Mouse (Mus musculus) lung, postnatal 0 days (tissue): ENCODE results near the gene Supt5.

Experiments
- CTCF ChIP-seq: IDR thresholded peaks from 2 replicates; pipeline ENCODE4 v1.5.1; 2016; ENCODE audit warnings: antibody characterized with exemption, mild to moderate bottlenecking
- EP300 ChIP-seq: IDR thresholded peaks from 2 replicates; pipeline ENCODE4 v1.6.1; 2016; ENCODE audit warnings: antibody characterized with exemption, mild to moderate bottlenecking, control low read depth

DNA sequence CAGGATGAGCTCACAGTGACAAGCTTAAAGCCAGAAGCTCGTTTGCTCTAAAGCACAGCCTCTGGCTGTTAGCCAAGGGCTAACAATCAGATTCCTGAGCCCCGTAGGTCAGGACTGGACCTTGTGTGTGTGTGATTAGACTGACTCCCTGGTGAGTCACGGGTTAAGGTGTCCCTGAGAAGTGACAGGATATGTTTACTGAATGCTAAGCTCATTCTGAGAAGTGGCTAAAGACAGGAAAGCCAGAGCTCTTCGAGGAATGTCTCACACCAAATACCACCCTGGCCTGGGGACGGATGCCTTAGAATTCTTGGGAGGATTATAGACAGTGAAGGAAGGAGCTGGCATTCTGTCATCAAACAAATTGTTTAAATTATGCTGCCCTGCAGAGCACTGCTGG, 19.4 kb upstream of the Supt5 start:
- TF ChIP-seq CTCF (no peak), EP300 (peak; percentile 51; the same call in 1 of the 2 replicates)
